Mouse (Mus musculus): ENCODE measurements at regions not wholly inside any gene's neighbourhood (a gene's known extent, or its start where the extent isn't known, plus 50 kb on each side); places are given as distances from the start of the nearest gene placed in this dataset.

DNA sequence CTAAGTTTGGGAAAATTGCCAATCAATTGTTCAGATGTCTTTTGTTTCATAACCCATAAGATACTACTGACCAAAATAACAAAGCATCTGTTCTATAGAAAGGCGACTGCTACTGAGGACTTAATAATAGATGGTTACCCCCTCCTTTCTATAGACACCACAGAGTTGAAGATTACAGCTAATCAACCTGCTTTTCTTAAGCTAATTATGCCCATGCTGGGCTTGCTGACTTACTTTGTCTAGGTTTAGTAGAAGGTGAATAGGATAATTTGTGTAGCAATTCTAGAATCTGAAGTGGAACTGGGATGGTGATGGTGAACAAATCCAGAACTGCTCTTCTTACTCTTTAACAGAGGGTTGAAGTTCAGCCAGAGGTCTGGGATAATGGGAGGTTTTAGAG lies 53.8 kb upstream of the Tbx18 start:
- H3K4me2 ChIP-seq (replicated peaks), result no peak overlapping the region
- H3K27me3 ChIP-seq (ENCODE audit: control insufficient read depth, insufficient read depth, low read length), result no peaks in the 10 kb centered on the region
- DNase-seq (ENCODE audit: low spot score) (no peak), ATAC-seq (ENCODE audit: low FRiP score) (no peak)
- H3K27ac ChIP-seq, result no peak overlapping the region
- no peaks in the 10 kb centered on the region for H3K36me3 ChIP-seq (replicated peaks; ENCODE audit: control insufficient read depth, insufficient read depth)
- H3K9ac ChIP-seq, result no peak overlapping the region
- H3K9me3 ChIP-seq (ENCODE audit: control insufficient read depth, low read length), result no peaks in the 10 kb centered on the region
- no peaks in the 10 kb centered on the region for H3K4me1 ChIP-seq (replicated peaks; ENCODE audit: control insufficient read depth, insufficient read depth, low read length)
- WGBS, result 68% methylated on average over 1 of the region's 1 CpGs
- no peak overlapping the region for H3K4me3 ChIP-seq (replicated peaks; ENCODE audit: low read length)

DNA sequence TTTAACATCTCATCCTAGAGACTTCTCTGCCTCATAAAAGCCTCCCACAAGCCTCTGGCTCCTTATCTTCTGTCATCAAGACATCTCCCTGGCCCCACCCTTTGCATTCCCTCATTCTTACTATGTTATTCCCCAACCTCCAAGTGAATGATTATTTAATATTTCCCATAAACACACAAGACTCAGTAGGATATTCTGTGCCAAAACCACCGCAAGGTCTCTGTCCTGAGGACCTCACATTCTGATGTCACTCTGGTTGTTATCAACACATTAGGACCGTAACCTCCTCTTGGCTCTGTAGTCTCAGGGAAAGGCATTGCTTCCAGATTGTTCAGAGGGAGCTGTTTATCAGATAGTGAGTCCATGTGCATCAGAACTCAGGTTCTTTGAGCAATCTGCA lies 80.7 kb upstream of the Tbx18 start:
- Histone ChIP-seq H3K4me2 (replicated peaks) (no peak overlapping the region), H3K36me3 (replicated peaks; ENCODE audit: control insufficient read depth, insufficient read depth) (no peaks in the 10 kb centered on the region), H3K27me3 (ENCODE audit: control insufficient read depth, insufficient read depth, low read length) (no peaks in the 10 kb centered on the region), H3K27ac (no peak overlapping the region), H3K4me1 (replicated peaks; ENCODE audit: control insufficient read depth, insufficient read depth, low read length) (no peaks in the 10 kb centered on the region), H3K9ac (no peak overlapping the region), H3K4me3 (replicated peaks; ENCODE audit: low read length) (no peak overlapping the region), H3K9me3 (ENCODE audit: control insufficient read depth, low read length) (no peaks in the 10 kb centered on the region)
- DNase-seq (ENCODE audit: low spot score), result no peak
- WGBS, result 89% methylated on average over 2 of the region's 2 CpGs
- no peak for ATAC-seq (ENCODE audit: low FRiP score)

DNA sequence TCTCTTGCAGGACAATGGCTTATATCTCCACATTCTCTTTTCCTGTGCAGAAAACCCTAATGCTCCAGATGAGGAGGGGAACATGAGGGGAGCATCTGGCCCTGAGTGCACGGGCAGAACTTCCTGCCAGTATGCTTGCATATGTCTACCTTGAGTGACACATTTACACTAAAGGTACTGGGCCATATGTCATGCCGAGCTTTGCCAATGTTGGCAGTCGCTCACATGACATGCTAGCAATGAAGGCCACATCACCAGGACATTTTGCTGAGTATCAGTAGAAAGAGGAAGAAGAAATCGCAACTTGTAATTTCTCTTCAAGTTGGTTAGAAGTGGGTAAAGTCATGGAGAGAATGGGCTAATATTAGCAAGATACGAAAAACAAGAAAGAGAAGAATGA lies 91.2 kb upstream of the Tbx18 start:
- Histone ChIP-seq H3K9me3 (ENCODE audit: control insufficient read depth, low read length) (no peaks in the 10 kb centered on the region), H3K4me1 (replicated peaks; ENCODE audit: control insufficient read depth, insufficient read depth, low read length) (no peaks in the 10 kb centered on the region), H3K4me2 (replicated peaks) (no peak overlapping the region), H3K27ac (no peak overlapping the region), H3K4me3 (replicated peaks; ENCODE audit: low read length) (no peak overlapping the region), H3K36me3 (replicated peaks; ENCODE audit: control insufficient read depth, insufficient read depth) (no peaks in the 10 kb centered on the region), H3K9ac (no peak overlapping the region), H3K27me3 (ENCODE audit: control insufficient read depth, insufficient read depth, low read length) (no peaks in the 10 kb centered on the region)
- ATAC-seq (ENCODE audit: low FRiP score), result no peak
- no peak for DNase-seq (ENCODE audit: low spot score)
- WGBS, result 85% methylated on average over 5 of the region's 5 CpGs

DNA sequence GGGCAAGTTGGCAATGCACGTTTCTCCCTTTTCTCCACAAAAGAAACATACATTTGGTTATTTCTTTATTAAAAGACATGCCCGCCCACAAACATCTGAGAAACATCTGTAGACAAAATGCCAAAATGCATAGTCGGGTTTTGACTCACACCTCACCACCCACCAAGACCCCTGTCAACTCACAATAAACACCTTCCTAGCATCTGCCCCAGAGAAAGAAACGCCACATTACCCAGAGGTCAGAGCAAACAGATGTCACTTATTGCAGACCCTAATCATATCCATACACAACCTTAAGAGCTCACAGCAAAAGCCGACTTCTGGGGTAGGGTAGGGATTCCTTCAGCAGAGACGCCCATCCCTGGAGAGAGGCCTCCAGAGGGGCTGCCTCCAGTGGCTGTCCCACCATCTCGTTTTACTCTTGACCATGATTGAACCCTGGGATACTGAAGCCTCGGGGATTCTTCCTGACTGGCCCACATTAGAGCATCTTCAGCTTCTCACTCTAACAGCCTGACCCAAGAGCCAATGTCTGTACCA lies 93.7 kb upstream of the Tbx18 start:
- Histone ChIP-seq H3K4me1 (replicated peaks; ENCODE audit: control insufficient read depth, insufficient read depth, low read length) (no peaks in the 10 kb centered on the region), H3K27me3 (ENCODE audit: control insufficient read depth, insufficient read depth, low read length) (no peaks in the 10 kb centered on the region), H3K4me3 (replicated peaks; ENCODE audit: low read length) (no peak overlapping the region), H3K9me3 (ENCODE audit: control insufficient read depth, low read length) (no peaks in the 10 kb centered on the region), H3K9ac (no peak overlapping the region), H3K27ac (no peak overlapping the region), H3K36me3 (replicated peaks; ENCODE audit: control insufficient read depth, insufficient read depth) (no peaks in the 10 kb centered on the region), H3K4me2 (replicated peaks) (no peak overlapping the region)
- DNase-seq (ENCODE audit: low spot score) (no peak), ATAC-seq (ENCODE audit: low FRiP score) (no peak)
- 83% methylated on average over 8 of the region's 8 CpGs for WGBS

DNA sequence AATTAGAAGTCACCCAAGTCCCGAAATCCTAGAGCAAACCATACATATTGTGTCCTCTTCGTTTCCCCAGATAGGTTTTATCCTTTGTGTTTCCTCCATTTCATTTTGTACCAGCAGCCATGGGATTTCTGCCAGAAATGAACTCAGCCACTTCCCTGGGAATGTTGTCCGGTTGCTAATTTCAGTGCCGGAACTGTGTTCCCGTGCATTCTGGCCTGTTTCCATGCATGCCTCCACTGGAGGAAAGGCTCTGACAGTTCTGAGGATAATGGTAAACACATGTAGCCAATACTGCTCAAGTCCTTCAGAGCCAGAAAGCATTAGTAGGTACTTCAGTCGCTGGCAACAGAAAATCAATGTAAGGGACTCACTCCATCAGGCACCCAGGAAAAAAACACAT lies 112.8 kb upstream of the Tbx18 start:
- H3K4me3 ChIP-seq (replicated peaks; ENCODE audit: low read length), result no peak overlapping the region
- ATAC-seq (ENCODE audit: low FRiP score) (no peak), DNase-seq (ENCODE audit: low spot score) (peak; percentile 32)
- no peaks in the 10 kb centered on the region for H3K27me3 ChIP-seq (ENCODE audit: control insufficient read depth, insufficient read depth, low read length)
- H3K36me3 ChIP-seq (replicated peaks; ENCODE audit: control insufficient read depth, insufficient read depth), result no peaks in the 10 kb centered on the region
- H3K4me2 ChIP-seq (replicated peaks), result no peak overlapping the region
- 59% methylated on average over 6 of the region's 6 CpGs for WGBS
- H3K4me1 ChIP-seq (replicated peaks; ENCODE audit: control insufficient read depth, insufficient read depth, low read length), result no peaks in the 10 kb centered on the region
- H3K9ac ChIP-seq, result no peak overlapping the region
- no peaks in the 10 kb centered on the region for H3K9me3 ChIP-seq (ENCODE audit: control insufficient read depth, low read length)
- no peak overlapping the region for H3K27ac ChIP-seq

DNA sequence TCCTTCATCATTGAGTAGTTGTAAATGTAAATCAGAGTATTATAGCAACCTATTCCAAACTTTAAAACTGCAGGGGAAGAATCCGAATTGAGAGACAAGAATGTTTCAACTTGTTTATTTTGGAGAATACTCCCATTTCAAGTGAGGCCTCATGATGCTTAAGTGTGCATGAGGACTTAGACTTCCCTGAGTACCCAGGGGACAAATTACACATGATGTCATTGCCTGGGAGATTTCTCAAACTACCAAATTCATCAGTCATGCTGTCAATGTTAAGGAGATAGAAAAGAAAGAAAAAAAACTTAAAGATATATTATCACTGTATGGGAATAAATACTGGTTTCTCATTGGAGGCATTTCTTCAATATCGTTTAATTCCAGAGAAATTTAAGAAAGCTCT lies 113.4 kb upstream of the Tbx18 start:
- H3K27me3 ChIP-seq (ENCODE audit: control insufficient read depth, insufficient read depth, low read length), result no peaks in the 10 kb centered on the region
- no peak overlapping the region for H3K9ac ChIP-seq
- 85% methylated on average over 2 of the region's 2 CpGs for WGBS
- no peak overlapping the region for H3K4me3 ChIP-seq (replicated peaks; ENCODE audit: low read length)
- no peak overlapping the region for H3K4me2 ChIP-seq (replicated peaks)
- no peaks in the 10 kb centered on the region for H3K9me3 ChIP-seq (ENCODE audit: control insufficient read depth, low read length)
- no peaks in the 10 kb centered on the region for H3K36me3 ChIP-seq (replicated peaks; ENCODE audit: control insufficient read depth, insufficient read depth)
- DNase-seq (ENCODE audit: low spot score) (no peak), ATAC-seq (ENCODE audit: low FRiP score) (no peak)
- no peaks in the 10 kb centered on the region for H3K4me1 ChIP-seq (replicated peaks; ENCODE audit: control insufficient read depth, insufficient read depth, low read length)
- no peak overlapping the region for H3K27ac ChIP-seq

DNA sequence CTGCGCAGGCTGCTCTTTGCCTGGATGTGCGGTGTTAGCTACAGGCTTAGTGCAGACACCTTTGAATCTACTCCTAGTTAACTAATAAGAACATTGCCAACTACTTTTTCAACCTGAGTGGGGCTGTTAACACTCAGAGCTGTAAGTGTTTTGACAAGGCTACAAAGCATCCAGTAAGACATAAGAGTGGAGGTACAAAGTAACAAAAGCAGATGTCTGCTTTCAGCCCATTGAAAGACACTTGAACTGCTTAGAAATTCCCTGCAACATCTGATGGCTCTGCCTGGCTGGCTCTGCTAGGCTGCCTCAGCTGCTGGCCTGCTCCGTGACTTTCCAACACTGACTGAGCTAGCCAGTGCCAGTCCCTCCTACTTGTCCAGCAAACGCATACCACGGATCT lies 117.8 kb upstream of the Tbx18 start:
- ATAC-seq (ENCODE audit: low FRiP score) (no peak), DNase-seq (ENCODE audit: low spot score) (no peak)
- H3K9ac ChIP-seq, result no peak overlapping the region
- H3K4me3 ChIP-seq (replicated peaks; ENCODE audit: low read length), result no peak overlapping the region
- H3K27ac ChIP-seq, result no peak overlapping the region
- H3K27me3 ChIP-seq (ENCODE audit: control insufficient read depth, insufficient read depth, low read length), result no peaks in the 10 kb centered on the region
- H3K36me3 ChIP-seq (replicated peaks; ENCODE audit: control insufficient read depth, insufficient read depth), result no peaks in the 10 kb centered on the region
- H3K4me1 ChIP-seq (replicated peaks; ENCODE audit: control insufficient read depth, insufficient read depth, low read length), result no peaks in the 10 kb centered on the region
- no peaks in the 10 kb centered on the region for H3K9me3 ChIP-seq (ENCODE audit: control insufficient read depth, low read length)
- 72% methylated on average over 5 of the region's 5 CpGs for WGBS
- no peak overlapping the region for H3K4me2 ChIP-seq (replicated peaks)

DNA sequence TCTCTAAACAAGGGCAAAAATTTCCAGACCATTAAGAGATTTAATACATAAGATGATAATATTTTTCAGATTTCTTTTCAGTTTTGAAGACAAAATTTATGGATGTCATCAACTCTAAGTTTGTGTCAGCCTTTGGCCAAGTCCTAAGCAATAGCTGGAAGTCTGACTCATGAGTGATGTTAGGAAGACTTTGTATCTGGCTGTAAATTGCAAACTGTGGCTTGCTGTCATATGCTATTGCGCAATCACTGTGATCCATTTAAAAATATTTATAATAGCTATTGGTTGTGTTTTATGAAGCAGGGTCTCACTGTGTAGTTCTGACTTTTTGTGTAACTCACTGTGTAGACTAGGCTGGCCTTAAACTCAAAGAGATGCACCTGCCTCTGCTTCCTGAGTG lies 119.1 kb upstream of the Tbx18 start:
- 97% methylated on average over 1 of the region's 1 CpGs for WGBS
- no peak overlapping the region for H3K4me2 ChIP-seq (replicated peaks)
- no peak overlapping the region for H3K9ac ChIP-seq
- H3K27me3 ChIP-seq (ENCODE audit: control insufficient read depth, insufficient read depth, low read length), result no peaks in the 10 kb centered on the region
- H3K4me1 ChIP-seq (replicated peaks; ENCODE audit: control insufficient read depth, insufficient read depth, low read length), result no peaks in the 10 kb centered on the region
- H3K36me3 ChIP-seq (replicated peaks; ENCODE audit: control insufficient read depth, insufficient read depth), result no peaks in the 10 kb centered on the region
- H3K9me3 ChIP-seq (ENCODE audit: control insufficient read depth, low read length), result no peaks in the 10 kb centered on the region
- DNase-seq (ENCODE audit: low spot score), result no peak
- H3K27ac ChIP-seq, result no peak overlapping the region
- ATAC-seq (ENCODE audit: low FRiP score), result no peak
- H3K4me3 ChIP-seq (replicated peaks; ENCODE audit: low read length), result no peak overlapping the region

DNA sequence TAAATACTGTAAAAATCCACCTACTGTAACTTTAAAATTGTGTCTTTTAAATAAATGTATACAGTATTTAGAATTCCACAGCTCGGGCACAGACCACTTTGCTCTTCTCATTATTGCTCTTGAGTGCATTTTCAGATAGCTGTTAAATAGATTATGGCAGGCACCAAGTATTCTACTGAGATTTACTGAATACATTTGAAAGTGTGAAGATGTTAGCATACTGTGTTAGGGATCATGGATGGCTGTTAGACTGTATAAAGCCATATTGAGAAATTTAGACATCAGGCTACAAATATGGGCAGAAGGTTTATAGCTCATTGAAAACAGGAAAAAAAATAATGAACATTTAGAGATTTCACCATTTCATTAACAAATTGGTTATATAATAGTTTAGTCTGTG lies 130.5 kb upstream of the Tbx18 start:
- H3K27ac ChIP-seq, result no peak overlapping the region
- H3K9ac ChIP-seq, result no peak overlapping the region
- WGBS, result 57% methylated on average over 1 of the region's 1 CpGs
- no peak for ATAC-seq (ENCODE audit: low FRiP score)
- H3K4me2 ChIP-seq (replicated peaks), result no peak overlapping the region
- H3K4me1 ChIP-seq (replicated peaks; ENCODE audit: control insufficient read depth, insufficient read depth, low read length), result no peaks in the 10 kb centered on the region
- H3K4me3 ChIP-seq (replicated peaks; ENCODE audit: low read length), result no peak overlapping the region
- DNase-seq (ENCODE audit: low spot score), result no peak
- no peaks in the 10 kb centered on the region for H3K36me3 ChIP-seq (replicated peaks; ENCODE audit: control insufficient read depth, insufficient read depth)
- H3K9me3 ChIP-seq (ENCODE audit: control insufficient read depth, low read length), result no peaks in the 10 kb centered on the region
- no peaks in the 10 kb centered on the region for H3K27me3 ChIP-seq (ENCODE audit: control insufficient read depth, insufficient read depth, low read length)

DNA sequence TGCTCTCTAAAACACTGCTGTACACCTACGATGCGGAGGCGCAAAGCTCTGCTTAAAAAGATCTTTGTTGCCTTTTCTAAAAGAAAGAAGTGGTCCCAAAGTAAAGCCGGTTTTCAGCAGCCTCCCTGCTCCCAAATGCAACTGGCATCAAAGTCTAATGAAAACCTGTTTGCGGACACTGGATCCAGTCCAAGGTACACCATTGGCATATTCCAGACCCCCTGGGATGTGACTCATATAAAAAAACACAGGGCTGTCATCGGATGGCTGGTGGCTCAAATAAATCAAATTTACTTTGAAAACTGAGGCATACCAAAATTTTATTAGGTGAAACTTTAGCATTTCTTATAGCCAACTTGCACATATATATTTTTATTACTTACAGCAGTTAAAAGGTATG lies 134.2 kb upstream of the Tbx18 start:
- no peaks in the 10 kb centered on the region for H3K36me3 ChIP-seq (replicated peaks; ENCODE audit: control insufficient read depth, insufficient read depth)
- no peak for DNase-seq (ENCODE audit: low spot score)
- 83% methylated on average over 6 of the region's 6 CpGs for WGBS
- no peaks in the 10 kb centered on the region for H3K4me1 ChIP-seq (replicated peaks; ENCODE audit: control insufficient read depth, insufficient read depth, low read length)
- H3K27ac ChIP-seq, result no peak overlapping the region
- no peak overlapping the region for H3K9ac ChIP-seq
- no peaks in the 10 kb centered on the region for H3K27me3 ChIP-seq (ENCODE audit: control insufficient read depth, insufficient read depth, low read length)
- no peak overlapping the region for H3K4me3 ChIP-seq (replicated peaks; ENCODE audit: low read length)
- no peak for ATAC-seq (ENCODE audit: low FRiP score)
- no peaks in the 10 kb centered on the region for H3K9me3 ChIP-seq (ENCODE audit: control insufficient read depth, low read length)
- no peak overlapping the region for H3K4me2 ChIP-seq (replicated peaks)
